ENCODE assay signal across 28 mouse cellular contexts in the genomic region with DNA sequence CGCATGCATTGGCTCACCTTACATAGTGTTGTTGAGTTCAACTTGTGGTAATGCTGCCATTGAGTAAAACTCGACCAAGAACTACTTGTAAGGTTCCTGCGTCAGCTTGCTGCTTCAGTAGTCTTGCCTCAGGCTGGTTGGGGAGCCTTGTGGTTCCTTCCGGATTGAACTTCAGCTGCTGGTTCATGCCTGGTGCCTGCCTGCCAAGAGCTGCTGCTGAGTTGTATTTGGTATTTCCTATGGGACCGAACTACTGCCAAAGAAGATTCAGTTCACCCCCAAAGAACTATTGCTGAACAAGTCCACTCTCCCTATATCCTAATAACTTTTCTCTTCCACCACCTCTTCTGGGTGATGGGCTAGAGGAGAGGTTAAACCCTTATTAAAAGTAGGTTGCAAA.
"Had no signal": no experiment of that assay in that cellular context is flagged by ENCODE, and none has a peak within 500 bp of the region (broad histone marks: within the 10 kb centered on the region; RNA-seq: fewer than 3 reads in every experiment).

No protein-coding gene starts in this region.

- H3K27ac ChIP-seq: gastrocnemius, adult 2 months; heart, adult 2 months; heart, embryonic 13.5 days; heart, embryonic 15.5 days; hindbrain, embryonic 10.5 days; hindbrain, embryonic 12.5 days; hindbrain, embryonic 14.5 days; kidney, embryonic 15.5 days; kidney, postnatal 0 days; left cerebral cortex, adult 2 months; limb, embryonic 10.5 days; limb, embryonic 12.5 days; liver, embryonic 13.5 days had no signal

- H3K36me3 ChIP-seq: heart, embryonic 13.5 days; heart, embryonic 15.5 days; hindbrain, embryonic 10.5 days; hindbrain, embryonic 12.5 days; kidney, embryonic 15.5 days; limb, embryonic 10.5 days; limb, embryonic 12.5 days; liver, embryonic 13.5 days had no signal

- H3K4me3 ChIP-seq: gastrocnemius, adult 2 months; heart, adult 2 months; heart, embryonic 13.5 days; heart, embryonic 15.5 days; hindbrain, embryonic 10.5 days; hindbrain, embryonic 12.5 days; kidney, embryonic 15.5 days; left cerebral cortex, adult 2 months; limb, embryonic 10.5 days; limb, embryonic 12.5 days; liver, embryonic 13.5 days had no signal

- H3K4me2 ChIP-seq: heart, embryonic 11.5 days; heart, embryonic 13.5 days; heart, embryonic 15.5 days; hindbrain, embryonic 12.5 days; hindbrain, embryonic 14.5 days; kidney, embryonic 15.5 days; limb, embryonic 12.5 days; liver, embryonic 11.5 days; liver, embryonic 13.5 days had no signal

- DNase-seq: gastrocnemius, adult 2 months; gastrocnemius, postnatal 10 days; gastrocnemius, postnatal 25 days; heart, adult 2 months; heart, postnatal 4 days; kidney, adult 18-20 months; kidney, adult 8-10 months; kidney, postnatal 14 days; kidney, postnatal 36 days; layer of hippocampus, adult 9-11 months; layer of hippocampus, postnatal 36 days; liver; liver, embryonic 13.5 days had no signal

- H3K9ac ChIP-seq: heart, embryonic 13.5 days; heart, embryonic 15.5 days; hindbrain, embryonic 12.5 days; hindbrain, embryonic 14.5 days; kidney, embryonic 15.5 days; limb, embryonic 12.5 days; liver, embryonic 13.5 days had no signal

- ATAC-seq: hindbrain, embryonic 16.5 days; inflammation-experienced regulatory T-cells, adult 6 months; intestine, embryonic 16.5 days had no signal

- H3K27me3 ChIP-seq: heart, embryonic 13.5 days; heart, embryonic 15.5 days; hindbrain, embryonic 12.5 days; kidney, embryonic 15.5 days; limb, embryonic 12.5 days; liver, embryonic 13.5 days had no signal

- H3K9me3 ChIP-seq: heart, embryonic 13.5 days; heart, embryonic 15.5 days; hindbrain, embryonic 10.5 days; hindbrain, embryonic 12.5 days; kidney, embryonic 15.5 days; limb, embryonic 10.5 days; limb, embryonic 12.5 days; liver, embryonic 13.5 days had no signal
